Mouse (Mus musculus) neutrophil, adult 5-6 weeks (primary cell): ENCODE measurements around the gene Alpk3. TPM values are rescaled to one million over a fixed set of nuclear protein-coding genes. Genes with fewer than 3 reads are reported as not detected.
"Not testable (repeated sequence)": the region's sequence is repeated elsewhere in the genome, so short reads cannot be mapped to it uniquely, and the experiment has no call there.

ENCODE experiments used
- ATAC-seq: fragments of 151-379, 151-347 bp; 2 replicates; pipeline ENCODE4 v1.8.0; 2017; ENCODE audit warnings: mild to moderate bottlenecking, moderate TSS enrichment; ENCODE audit not compliant: insufficient number of reproducible peaks, poor library complexity, low FRiP score, severe bottlenecking; ENCODE audit errors: extremely low read depth
- total RNA-seq: library from RNA; stranded (forward); fragments of 200-1000 nt; gene quantifications from 2 replicates; pipeline ENCODE4 v1.2.3, GENCODE M21; 2017

Alpk3 gene
- total RNA-seq, 1 experiment from 2014 or later = 0.12 TPM

GRCm38 (mm10) chr7:81122808-81123207, 65.4 kb downstream of the Alpk3 start:
- no peak for ATAC-seq

GRCm38 (mm10) chr7:81123553-81123952, 66.2 kb downstream of the Alpk3 start:
- no peak for ATAC-seq

- no peak for ATAC-seq
Measured at GRCm38 (mm10) chr7:81124773-81125172, 67.4 kb downstream of the Alpk3 start.

GRCm38 (mm10) chr7:81125215-81126175, 68.1 kb downstream of the Alpk3 start:
- ATAC-seq = no peak

- no peak for ATAC-seq
Measured at GRCm38 (mm10) chr7:81131864-81132263, 74.5 kb downstream of the Alpk3 start.

- ATAC-seq = no peak
Measured at GRCm38 (mm10) chr7:81132851-81133279, 75.5 kb downstream of the Alpk3 start.

GRCm38 (mm10) chr7:81133416-81133815, 76.0 kb downstream of the Alpk3 start:
- ATAC-seq = no peak

GRCm38 (mm10) chr7:81133941-81134340, 76.5 kb downstream of the Alpk3 start:
- ATAC-seq = no peak

- ATAC-seq = no peak
Measured at GRCm38 (mm10) chr7:81134614-81135067, 77.2 kb downstream of the Alpk3 start.

- no peak for ATAC-seq
Measured at GRCm38 (mm10) chr7:81137292-81137691, 79.9 kb downstream of the Alpk3 start.

- no peak for ATAC-seq
Measured at GRCm38 (mm10) chr7:81139100-81139499, 81.7 kb downstream of the Alpk3 start.

- no peak for ATAC-seq
Measured at GRCm38 (mm10) chr7:81139671-81140404, 82.4 kb downstream of the Alpk3 start.

GRCm38 (mm10) chr7:81141541-81141940, 84.1 kb downstream of the Alpk3 start:
- ATAC-seq = no peak

- not testable (repeated sequence) for ATAC-seq
Measured at GRCm38 (mm10) chr7:81143056-81143455, 85.7 kb downstream of the Alpk3 start.

- no peak for ATAC-seq
Measured at GRCm38 (mm10) chr7:81149759-81150158, 92.4 kb downstream of the Alpk3 start.

GRCm38 (mm10) chr7:81151216-81151615, 93.8 kb downstream of the Alpk3 start:
- no peak for ATAC-seq

- ATAC-seq = no peak
Measured at GRCm38 (mm10) chr7:81152306-81152705, 94.9 kb downstream of the Alpk3 start.

GRCm38 (mm10) chr7:81152826-81153225, 95.4 kb downstream of the Alpk3 start:
- no peak for ATAC-seq

- ATAC-seq = no peak
Measured at GRCm38 (mm10) chr7:81153327-81153726, 95.9 kb downstream of the Alpk3 start.

- ATAC-seq = not testable (repeated sequence)
Measured at GRCm38 (mm10) chr7:81154244-81154643, 96.8 kb downstream of the Alpk3 start.
